Mouse (Mus musculus) adrenal gland (tissue): ENCODE results near the gene Ugt1a7c.
"Not testable (repeated sequence)": the region's sequence is repeated elsewhere in the genome, so short reads cannot be mapped to it uniquely, and the experiment has no call there.

ENCODE experiments used
- intact Hi-C: fragments of 180-260 bp; cut with DNase I; formaldehyde crosslinking; loops from one replicate; pipeline ENCODE4 v1.15.1; 2025

Ugt1a7c gene

DNA sequence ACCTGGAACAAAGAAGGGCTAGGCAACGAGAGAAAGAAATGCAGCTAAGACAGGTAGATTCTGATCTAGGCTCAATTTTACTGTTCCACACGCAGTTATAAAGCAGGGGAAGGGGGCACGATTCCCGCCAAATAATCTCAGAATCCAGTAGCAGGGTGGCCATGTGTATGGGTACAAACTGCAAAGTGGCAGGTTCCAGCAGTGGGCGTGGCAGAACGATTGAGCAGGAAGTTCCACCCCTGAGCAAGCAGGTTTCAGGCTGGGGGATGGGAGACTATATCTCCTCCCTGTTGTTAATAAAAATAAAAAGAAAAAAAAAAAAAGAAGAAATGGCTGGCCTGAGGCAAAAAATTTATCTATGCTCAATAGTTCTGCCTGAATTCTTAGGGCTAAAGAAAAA, 17.9 kb downstream of the Ugt1a7c start:
- intact Hi-C loops: not testable (repeated sequence)

DNA sequence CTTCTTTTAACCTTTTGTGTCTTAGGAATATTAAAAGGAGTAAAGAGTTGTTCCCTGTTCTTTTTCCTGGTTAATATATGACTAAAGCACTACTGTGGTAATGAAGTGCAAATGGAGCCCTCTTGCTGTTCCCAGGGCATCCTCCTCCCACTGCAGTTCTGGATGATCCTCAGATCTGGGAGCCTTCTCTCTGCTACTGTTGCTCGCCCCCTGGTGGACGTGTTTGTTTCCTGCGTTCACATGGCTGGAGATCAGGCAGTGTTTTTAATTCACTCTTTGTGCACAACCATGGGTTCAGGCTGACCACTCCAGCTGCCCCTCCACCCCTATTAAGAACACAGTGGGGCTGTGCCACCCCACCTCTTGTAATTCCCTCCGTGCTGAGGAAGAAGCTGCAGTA, 25.7 kb downstream of the Ugt1a7c start:
- intact Hi-C loops: not testable (repeated sequence)

DNA sequence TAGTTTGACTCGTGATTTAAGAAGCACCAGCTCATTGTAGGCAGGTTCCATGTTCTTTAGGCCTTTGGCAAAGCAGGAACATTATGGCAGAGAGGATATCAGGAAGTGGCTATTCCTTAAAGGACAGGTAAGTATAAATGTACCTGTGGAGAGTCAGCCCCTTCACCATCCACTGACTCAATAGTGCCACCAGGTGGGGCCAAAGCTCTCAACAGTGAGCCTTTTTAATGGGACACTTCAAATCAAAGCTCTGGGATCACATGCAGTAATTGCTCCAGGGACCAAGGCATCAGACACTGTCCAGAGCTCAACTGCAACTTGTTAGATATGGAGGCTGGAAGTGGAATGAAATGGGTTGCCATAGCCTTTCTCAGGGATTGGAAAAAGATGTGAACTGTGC, 26.7 kb downstream of the Ugt1a7c start:
- intact Hi-C loops: not testable (repeated sequence)

DNA sequence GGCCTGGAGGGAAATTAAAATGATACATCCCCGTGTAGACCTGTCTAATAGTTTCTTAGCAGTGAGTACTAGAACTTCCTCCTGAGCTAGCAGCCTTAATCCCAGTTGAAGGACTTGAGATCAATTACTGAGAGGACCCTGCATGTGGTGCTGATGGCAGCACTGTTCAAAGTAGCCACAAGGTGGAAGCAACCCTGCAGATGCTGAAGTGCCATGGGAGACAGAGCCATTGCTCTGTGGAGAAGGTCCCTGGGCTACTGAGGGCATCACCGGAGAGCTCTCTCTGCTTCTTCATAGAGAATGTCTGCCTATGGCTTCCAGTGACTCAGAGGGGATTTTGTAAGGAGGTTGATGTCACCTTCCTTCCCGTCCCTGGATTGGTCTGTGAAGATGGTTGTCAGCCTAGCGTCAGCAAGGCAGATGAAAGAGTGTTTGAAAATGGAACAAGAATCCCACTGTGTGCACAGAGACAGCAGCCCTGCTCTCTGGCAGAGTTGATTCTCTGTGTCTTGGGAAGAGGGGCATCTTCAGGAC, 31.0 kb downstream of the Ugt1a7c start:
- intact Hi-C loops: not testable (repeated sequence)

DNA sequence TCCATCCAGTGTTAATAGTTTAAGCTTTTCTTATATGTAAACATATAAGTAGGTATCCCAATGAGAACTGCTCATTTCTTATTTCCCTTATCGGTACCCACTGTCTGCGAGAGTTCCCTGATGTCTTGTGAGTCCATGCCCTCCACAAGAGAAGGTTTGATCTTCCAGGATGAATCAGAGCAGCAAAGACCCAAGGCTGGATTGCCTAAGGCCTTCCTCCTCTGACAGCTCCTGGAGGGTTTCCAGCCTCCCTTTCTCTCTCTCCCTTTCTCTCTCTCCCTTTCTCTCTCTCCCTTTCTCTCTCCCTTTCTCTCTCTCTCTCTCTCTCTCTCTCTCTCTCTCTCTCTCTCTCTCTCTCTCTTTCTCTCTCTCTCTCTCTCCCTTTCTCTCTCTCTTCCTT, 34.2 kb downstream of the Ugt1a7c start:
- intact Hi-C loops: not testable (repeated sequence)

DNA sequence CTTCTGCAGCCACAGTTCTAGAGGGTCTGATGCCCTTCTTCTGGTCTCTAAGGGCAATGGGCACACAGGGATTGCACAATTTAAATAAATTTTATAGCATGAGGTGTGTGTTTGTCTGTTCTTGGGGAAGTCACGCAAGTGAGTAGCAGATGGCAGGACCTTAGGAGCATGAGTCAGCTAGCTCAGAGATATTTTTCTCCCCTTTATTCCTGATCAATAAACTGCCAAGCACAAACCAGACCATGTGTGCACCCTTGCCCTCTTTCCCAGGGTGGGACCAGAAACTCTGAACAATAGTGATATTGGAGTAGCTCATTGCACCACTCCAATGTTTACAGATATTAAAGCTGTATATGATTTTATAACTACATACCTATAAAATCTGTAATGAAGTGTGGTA, 35.4 kb downstream of the Ugt1a7c start:
- intact Hi-C loops: not testable (repeated sequence)

DNA sequence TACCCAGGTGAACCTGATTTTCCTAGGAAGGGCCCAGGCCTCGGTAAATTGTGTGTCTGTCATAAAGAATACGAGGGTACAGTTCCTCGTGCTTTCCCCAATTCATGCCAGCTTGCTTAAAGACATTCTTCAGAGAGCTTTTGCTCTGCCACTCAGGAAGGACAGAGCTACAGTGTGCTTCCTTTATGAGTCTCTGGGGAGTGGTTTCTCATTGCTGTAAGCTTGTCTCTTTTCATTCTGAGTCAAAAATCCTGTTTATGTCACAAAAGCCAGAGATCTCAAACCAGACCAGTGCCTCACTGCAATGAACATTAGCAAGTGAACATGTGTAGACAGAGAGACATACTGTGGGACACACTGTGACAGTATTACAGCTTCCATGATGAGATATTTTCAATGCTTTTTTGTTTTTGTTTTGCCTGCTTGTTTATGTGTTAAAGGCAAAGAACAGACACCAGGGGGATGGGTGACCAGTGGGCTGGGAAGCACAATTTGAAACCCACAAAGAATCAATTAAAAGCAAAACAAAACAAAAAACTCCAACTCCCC, 39.1 kb downstream of the Ugt1a7c start:
- intact Hi-C loops: no loop called here

DNA sequence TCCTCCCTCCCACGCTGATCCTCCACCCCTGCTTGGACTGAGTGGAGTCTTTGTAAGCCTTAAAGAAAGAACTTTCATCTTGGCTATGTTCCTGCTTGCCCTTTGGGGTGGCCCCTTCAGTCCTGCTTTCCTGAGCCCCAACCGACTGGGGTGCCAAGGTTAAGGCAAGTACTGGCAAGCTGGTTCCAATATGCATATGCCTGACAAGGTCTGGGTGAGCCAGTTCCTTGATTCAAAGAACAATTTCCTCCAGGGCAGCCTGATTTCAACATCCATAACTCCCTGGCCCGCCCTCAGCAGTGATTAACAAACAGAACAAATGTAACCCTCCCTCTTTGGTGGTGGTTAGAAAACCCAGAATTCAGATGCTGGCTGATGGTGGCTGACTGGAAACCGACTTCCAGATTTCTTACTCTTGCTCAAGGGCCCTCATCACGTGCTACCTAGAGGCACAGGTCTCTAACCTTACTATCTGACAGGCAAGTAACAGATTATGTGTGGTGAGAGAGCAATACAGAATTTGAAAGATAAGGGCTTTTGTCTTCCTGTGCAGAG, 39.7 kb downstream of the Ugt1a7c start, which contains the start of gene Ugt1a6a:
Gene Ugt1a6a (plus strand): TSS at position 353 of the 555 bp plus-strand sequence.
- intact Hi-C loops: not testable (repeated sequence)

DNA sequence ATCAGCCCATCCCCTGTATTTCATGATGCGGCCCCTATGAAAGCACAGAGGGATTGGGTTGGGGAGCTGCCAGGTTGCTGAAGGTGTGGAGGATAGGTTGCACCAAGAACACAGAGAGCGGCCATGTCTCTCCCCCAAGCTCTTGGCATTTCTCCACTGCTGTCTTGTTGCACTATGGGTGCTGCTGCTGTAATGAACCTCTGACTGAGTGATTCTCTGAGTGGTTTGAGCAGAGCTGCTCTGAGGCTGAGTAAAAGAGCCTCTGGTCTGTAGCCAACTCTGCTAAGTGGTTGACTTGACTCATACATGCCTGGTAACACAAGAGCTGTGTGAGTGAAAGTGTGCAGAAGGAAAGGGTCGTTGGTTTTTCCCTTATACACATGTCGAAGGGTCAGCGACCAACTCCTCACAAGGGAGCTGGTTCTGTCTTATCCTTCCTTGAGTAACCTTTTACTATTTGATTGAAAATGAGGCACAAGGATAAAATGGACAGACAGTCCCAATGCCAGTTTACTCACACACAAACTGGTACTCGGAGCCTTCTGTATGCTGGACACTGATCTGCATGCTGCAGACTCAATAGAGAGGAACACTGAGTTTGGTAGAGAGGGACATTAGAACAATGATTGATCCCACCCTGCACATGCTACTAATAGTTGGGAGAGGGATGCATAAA, 40.5 kb downstream of the Ugt1a7c start:
- intact Hi-C loops: not testable (repeated sequence)

DNA sequence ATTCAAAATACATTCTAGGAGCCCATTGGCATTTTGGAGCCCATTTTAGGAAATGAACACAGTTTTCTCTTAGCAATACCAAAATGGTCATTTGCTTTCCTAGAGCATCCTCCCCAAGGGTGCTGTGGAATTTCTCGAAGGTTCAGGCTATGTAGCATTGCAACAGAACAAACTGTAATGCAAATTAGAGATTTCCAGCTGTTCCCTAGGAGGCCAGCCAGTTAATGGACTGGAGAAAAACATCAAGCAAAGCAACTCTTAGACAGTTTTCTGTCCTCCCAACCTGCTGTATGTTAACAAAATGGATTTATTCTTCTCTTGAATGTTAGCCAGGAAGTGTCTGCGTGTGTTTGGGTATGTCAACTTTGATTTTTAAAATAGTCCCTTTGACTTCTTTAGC, 41.8 kb downstream of the Ugt1a7c start:
- intact Hi-C loops: no loop called here

DNA sequence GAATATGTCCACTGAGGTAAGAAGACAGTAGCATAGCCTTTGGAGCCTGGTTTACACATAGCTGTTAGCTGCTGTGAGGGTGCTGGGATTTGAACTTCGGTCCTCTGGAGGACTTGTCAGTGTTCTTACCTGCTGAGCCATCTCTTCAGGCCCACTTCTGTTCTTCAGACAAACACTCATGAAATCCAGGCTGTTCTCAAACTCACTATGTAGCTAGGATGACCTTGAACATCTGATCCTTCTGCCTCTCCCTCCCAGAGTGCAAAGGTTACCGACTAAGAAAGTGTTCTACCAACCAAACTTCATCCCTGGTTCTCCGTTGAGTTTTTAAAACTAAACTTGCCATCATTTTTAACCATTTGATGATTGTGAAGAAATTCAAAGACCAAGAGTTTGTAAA, 42.4 kb downstream of the Ugt1a7c start:
- intact Hi-C loops: no loop called here

DNA sequence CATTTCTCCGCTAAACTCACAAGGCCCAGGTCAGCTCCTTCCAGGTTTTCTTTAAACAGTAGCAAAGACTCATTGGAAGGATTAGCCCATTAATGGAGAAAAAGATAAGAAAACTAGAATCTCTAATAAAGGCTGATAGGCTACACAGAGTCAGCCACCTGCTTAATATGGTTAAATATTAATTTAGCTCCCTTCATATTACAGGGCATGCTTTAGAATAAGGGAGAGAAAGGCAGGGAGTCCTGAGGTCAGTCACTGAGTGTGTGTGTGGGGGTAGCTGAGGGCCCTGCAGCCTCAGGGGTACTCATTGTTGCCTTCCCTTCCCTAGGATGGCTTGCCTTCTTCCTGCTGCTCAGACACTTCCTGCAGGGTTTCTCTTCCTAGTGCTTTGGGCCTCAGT, 43.3 kb downstream of the Ugt1a7c start:
- intact Hi-C loops: no loop called here

DNA sequence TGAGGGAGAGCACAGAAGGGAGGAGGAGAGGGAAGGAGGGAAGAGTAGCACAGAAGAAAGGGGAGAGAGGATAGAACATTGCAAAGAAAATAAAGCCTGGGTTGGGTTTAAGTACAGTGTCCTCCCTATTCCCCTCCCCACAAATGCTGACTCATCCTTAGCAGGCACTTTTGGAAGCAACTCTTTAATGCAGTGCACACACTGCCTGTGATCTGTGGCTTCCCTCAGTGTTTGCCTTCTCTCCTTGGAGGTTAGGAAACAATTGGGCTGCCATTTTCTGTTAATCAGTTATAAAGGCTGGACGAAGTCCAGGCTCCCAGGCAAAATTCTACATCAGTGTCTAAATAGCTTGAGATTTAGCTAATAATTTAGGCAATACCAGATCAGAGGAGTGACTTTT, 45.6 kb downstream of the Ugt1a7c start:
- intact Hi-C loops: not testable (repeated sequence)

DNA sequence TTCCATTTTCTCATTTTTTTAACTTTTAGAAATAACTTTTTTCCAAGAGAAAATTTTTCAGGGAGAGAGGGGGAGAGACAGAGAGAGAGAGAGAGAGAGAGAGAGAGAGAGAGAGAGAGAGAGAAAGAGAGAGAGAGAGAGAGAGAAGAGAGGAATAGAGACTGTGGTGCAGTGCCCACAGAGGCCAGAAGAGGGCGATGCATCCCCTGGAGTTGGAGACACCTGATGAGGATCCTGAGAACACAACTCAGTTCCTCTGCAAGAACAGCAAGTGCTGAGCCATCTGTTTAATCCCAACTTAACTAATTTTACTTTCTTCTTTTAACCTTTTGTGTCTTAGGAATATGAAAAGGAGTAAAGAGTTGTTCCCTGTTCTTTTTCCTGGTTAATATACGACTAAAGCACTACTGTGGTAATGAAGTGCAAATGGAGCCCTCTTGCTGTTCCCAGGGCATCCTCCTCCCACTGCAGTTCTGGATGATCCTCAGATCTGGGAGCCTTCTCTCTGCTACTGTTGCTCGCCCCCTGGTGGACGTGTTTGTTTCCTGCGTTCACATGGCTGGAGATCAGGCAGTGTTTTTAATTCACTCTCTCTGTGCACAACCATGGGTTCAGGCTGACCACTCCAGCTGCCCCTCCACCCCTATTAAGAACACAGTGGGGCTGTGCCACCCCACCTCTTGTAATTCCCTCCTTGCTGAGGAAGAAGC, 49.3 kb downstream of the Ugt1a7c start:
- intact Hi-C loops: not testable (repeated sequence)

DNA sequence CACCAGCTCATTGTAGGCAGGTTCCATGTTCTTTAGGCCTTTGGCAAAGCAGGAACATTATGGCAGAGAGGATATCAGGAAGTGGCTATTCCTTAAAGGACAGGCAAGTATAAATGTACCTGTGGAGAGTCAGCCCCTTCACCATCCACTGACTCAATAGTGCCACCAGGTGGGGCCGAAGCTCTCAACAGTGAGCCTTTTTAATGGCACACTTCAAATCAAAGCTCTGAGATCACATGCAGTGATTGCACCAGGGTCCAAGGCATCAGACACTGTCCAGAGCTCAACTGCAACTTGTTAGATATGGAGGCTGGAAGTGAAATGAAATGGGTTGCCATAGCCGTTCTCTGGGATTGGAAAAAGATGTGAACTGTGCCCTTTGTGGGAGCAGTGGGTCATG, 50.4 kb downstream of the Ugt1a7c start:
- intact Hi-C loops: not testable (repeated sequence)

DNA sequence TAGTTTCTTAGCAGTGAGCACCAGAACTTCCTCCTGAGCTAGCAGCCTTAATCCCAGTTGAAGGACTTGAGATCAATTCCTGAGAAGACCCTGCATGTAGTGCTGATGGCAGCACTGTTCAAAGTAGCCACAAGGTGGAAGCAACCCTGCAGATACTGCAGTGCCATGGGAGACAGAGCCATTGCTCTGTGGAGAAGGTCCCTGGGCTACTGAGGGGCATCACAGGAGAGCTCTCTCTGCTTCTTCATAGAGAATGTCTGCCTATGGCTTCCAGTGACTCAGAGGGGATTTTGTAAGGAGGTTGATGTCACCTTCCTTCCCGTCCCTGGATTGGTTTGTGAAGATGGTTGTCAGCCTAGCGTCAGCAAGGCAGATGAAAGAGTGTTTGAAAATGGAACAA, 55.3 kb downstream of the Ugt1a7c start:
- intact Hi-C loops: loop anchor here (5.0 kb wide), 1 partner anchor 137 kb away; no protein-coding TSS in a partner anchor

DNA sequence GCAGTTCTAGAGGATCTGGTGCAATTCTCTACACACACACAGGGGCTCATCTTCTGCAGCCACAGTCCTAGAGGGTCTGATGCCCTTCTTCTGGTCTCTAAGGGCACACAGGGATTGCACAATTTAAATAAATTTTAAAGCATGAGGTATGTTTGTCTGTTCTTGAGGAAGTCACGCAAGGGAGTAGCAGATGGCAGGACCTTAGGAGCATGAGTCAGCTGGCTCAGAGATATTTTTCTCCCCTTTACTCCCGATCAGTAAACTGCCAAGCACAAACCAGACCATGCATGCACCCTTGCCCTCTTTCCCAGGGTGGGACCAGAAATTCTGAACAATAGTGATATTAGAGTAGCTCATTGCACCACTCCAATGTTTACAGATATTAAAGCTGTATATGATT, 63.6 kb downstream of the Ugt1a7c start:
- intact Hi-C loops: no loop called here

DNA sequence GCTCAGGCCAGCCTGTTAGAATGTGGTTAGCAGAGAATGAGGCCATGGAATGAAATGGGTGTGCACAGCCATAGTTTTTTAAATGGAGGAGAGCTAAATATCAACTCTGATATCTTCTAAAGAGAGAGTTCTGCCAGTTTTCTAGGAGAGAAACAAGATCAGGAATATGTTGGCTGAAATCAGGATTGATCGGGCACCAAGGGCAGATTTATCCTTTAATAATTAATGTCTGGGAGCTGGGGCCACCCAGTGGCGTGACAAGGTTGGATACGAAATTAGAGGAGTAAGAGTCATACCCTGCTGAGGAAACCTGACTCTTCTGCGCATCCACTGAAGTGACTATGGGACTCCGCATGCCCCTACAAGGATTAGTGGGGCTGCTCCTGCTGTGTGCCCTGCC, 70.8 kb downstream of the Ugt1a7c start, which contains the start of gene Ugt1a5:
Gene Ugt1a5 (plus strand): TSS at position 302 of the 400 bp plus-strand sequence.
- intact Hi-C loops: no loop called here

DNA sequence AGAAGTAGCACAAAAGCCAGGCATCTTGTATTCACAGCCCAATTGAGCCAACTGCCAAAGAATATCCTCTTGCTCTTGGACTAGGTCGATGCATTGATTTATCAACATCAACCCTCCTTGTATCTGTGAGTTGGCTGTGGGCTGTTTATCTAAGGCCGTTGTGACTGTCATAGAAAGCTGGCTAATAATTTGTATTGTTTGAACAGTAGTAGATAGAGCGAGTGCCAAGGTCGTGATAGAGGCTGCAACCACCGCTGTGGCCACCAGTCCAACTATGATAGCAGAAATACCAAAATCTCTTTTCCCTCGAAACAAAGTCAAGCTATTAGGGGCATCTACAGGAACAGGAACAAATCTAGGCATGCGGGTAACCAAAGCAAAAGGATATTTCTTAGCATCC, 77.3 kb downstream of the Ugt1a7c start:
- intact Hi-C loops: not testable (repeated sequence)

DNA sequence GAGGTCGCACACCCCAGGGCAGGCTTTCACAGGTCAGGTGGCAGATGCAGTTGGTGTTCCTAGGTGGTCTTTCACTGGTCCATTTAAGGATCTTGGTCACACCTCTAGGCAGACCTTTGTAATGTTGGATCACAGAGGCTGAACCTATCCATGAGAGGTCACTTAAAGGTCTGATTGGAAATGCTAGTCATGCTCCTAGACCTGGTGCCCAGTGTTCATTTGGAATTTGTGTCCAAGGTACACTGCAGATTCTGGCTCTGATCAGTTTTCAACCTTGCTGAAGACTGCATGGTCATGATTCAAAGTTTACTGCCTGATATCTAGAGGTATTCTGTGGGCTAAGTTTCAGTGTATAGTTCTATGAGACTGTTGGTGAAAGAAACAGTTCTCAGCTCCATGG, 84.8 kb downstream of the Ugt1a7c start:
- intact Hi-C loops: no loop called here

DNA sequence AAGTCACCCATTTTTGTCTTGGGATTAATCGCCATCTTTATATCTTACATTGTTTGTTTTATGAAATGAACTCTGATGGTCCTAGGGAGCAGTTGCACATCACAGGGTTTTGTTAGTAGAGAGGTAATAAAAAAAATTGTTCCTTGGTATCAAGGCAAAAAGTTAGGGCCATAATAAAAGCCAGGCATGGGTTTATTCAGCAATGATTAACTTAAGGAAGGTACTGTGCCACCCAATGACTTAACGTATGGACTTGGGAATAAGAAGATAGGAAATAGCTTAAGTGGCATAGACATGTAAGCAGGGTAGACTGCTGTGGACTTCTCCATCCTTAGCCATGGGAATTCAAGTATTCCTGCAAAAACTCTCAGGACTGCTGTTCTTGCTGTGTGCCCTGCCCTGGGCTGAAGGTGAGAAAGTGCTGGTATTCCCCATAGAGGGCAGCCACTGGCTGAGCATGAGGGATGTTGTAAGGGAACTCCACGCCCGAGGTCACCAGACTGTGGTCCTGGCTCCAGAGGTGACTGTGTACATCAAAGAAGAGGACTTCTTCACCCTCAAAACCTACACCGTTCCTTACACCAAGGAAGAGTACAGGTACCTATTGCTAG, 91.6 kb downstream of the Ugt1a7c start:
- intact Hi-C loops: no loop called here

DNA sequence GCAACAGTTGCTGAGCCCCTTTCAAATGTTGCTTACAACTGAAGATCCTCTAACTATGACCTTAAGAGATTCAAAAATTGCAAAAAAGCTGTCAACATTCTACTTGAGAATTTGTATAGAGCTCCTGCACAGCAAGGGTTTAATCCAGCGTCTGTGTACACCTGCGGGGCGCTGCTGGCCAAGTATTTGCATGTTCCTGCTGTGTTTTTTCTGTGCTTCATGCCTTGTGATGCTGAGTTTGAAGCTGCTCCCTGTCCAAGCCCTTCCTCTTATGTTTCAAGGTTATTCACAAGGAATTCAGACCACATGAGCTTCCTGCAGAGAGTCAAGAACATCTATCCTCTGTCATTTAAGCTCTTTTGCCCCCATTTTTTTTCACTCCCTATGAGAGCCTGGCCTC, 97.3 kb downstream of the Ugt1a7c start:
- intact Hi-C loops: no loop called here
